Mouse (Mus musculus) lung, embryonic 16.5 days (tissue): ENCODE measurements at regions not wholly inside any gene's neighbourhood (a gene's known extent, or its start where the extent isn't known, plus 50 kb on each side); places are given as distances from the start of the nearest gene placed in this dataset.

Experiments used
- ATAC-seq: fragments of 200-750 bp; cut with Nextera tagmentation; 2 replicates; pipeline ENCODE4 v1.8.0; 2017; ENCODE audit warnings: low read depth, mild to moderate bottlenecking, moderate library complexity
- H3K27ac ChIP-seq: fragments of 300-500 bp; sonication (generic); 2 replicates; pipeline ENCODE4 v1.5.1; 2014; ENCODE audit warnings: mild to moderate bottlenecking, control low read depth, low read length
- H3K27me3 ChIP-seq: fragments of 300-500 bp; sonication (generic); 2 replicates; pipeline ENCODE4 v1.6.1; 2014; ENCODE audit warnings: low read depth, low read length, mixed read lengths; ENCODE audit not compliant: control insufficient read depth, insufficient read depth
- H3K36me3 ChIP-seq: fragments of 300-500 bp; sonication (generic); 2 replicates; pipeline ENCODE4 v1.6.1; 2014; ENCODE audit warnings: low read length; ENCODE audit not compliant: control insufficient read depth, insufficient read depth
- H3K4me1 ChIP-seq: fragments of 300-500 bp; sonication (generic); replicated peaks from 2 replicates; pipeline ENCODE4 v1.6.1; 2014; ENCODE audit warnings: low read length, mixed read lengths; ENCODE audit not compliant: control insufficient read depth, insufficient read depth
- H3K4me2 ChIP-seq: fragments of 300-500 bp; sonication (generic); 2 replicates; pipeline ENCODE4 v1.6.1; 2014; ENCODE audit warnings: low read depth, low read length, control low read depth
- H3K4me3 ChIP-seq: fragments of 300-500 bp; sonication (generic); 2 replicates; pipeline ENCODE4 v1.5.1; 2014; ENCODE audit warnings: mild to moderate bottlenecking, low read length, control low read depth
- H3K9ac ChIP-seq: fragments of 300-500 bp; sonication (generic); 2 replicates; pipeline ENCODE4 v1.6.1; 2014; ENCODE audit warnings: low read length, control low read depth
- H3K9me3 ChIP-seq: fragments of 300-500 bp; sonication (generic); 2 replicates; pipeline ENCODE4 v1.6.1; 2016; ENCODE audit warnings: low read length; ENCODE audit not compliant: control insufficient read depth
- WGBS: fragments of 180-500 bp; shearing (Covaris S2); extraction: QIAGEN DNeasy Blood & Tissue Kit; methylation state at CpG from one replicate; pipeline ENCODE4 v1.1.7; 2014; 5-methylcytosine and 5-hydroxymethylcytosine counted together

DNA sequence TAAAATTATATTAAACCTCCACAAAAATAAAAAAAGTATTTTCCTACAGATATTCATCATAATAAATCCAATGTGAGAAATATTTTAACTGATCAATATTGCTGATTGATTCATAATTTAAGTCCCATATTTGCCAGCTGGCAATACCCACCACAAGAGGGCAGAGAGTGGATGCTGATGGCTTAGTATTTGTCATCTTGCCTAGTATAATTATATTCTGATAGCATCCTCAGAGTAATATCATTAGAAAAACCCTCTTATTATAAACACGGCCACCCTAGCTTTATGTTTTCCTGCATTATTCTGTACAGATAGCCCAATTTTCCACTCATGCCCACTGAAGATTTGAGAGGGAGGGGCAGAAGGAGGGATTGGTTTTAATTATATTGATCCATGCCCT is 436.4 kb downstream of the Cps1 start:
- 76% methylated on average over 1 of the region's 1 CpGs for WGBS
- ATAC-seq = no peak
- no peak overlapping the region for H3K4me2 ChIP-seq
- H3K27ac ChIP-seq = no peak overlapping the region
- no peak overlapping the region for H3K4me3 ChIP-seq
- no peaks in the 10 kb centered on the region for H3K4me1 ChIP-seq
- H3K27me3 ChIP-seq = no peaks in the 10 kb centered on the region
- H3K36me3 ChIP-seq = no peaks in the 10 kb centered on the region
- H3K9me3 ChIP-seq = no peaks in the 10 kb centered on the region
- no peak overlapping the region for H3K9ac ChIP-seq

DNA sequence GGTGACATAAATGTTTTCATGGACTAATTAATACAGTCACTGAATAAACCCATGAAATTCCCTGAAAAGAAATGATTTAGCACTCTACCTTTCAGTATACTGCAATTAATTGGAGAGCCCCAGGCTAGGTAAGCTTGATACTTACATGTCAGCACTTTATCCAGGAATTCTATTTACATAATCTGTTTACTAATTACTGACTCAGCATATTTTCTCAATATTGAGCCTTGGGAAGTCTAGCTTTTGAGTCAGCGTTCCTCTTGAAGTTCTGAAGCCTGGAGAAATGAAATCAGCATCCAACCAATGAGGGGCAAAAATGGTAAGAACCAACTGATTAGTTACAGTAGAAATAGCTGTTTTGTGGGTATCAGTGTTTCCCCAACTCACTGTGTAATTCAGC is 448.8 kb downstream of the Cps1 start:
- Histone ChIP-seq H3K27ac (no peak overlapping the region), H3K36me3 (no peaks in the 10 kb centered on the region), H3K27me3 (no peaks in the 10 kb centered on the region), H3K9me3 (no peaks in the 10 kb centered on the region), H3K4me3 (no peak overlapping the region), H3K4me2 (no peak overlapping the region), H3K4me1 (no peaks in the 10 kb centered on the region), H3K9ac (no peak overlapping the region)
- WGBS = 91% methylated on average over 1 of the region's 1 CpGs
- no peak for ATAC-seq

DNA sequence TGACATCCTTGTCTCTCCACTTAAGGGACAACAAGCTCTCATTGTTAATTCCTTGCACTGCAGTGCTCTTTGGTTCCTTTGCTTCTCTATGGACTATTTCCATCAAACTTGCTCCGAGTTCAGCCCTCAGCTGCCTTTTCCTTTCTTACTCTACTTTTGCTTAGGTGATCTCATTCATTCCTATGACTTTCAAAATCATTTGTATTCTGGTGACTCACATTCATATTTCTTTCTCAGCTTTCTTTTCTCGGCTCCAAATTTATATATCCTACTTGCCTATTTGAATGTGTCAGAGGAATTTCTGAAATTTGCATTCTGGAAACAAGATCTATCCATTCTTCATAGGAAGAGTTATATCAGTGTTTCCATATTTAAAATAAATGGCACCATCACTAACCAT is 456.9 kb downstream of the Cps1 start:
- Histone ChIP-seq H3K27me3 (no peaks in the 10 kb centered on the region), H3K4me2 (no peak overlapping the region), H3K27ac (no peak overlapping the region), H3K4me1 (no peaks in the 10 kb centered on the region), H3K4me3 (no peak overlapping the region), H3K9ac (no peak overlapping the region), H3K9me3 (no peaks in the 10 kb centered on the region), H3K36me3 (no peaks in the 10 kb centered on the region)
- ATAC-seq = no peak
- 75% methylated on average over 2 of the region's 2 CpGs for WGBS
